Comparison of ENCODE assay signal across 26 mouse cellular contexts in genomic region chr4:150836258-150836657, GRCm38 (mm10).
"Had no signal": no experiment of that assay in that cellular context is flagged by ENCODE, and none has a peak within 500 bp of the region (broad histone marks: within the 10 kb centered on the region; RNA-seq: fewer than 3 reads in every experiment).

No protein-coding gene starts in this region.

- H3K4me3 ChIP-seq: heart, adult 2 months; heart, embryonic 13.5 days; heart, embryonic 15.5 days; hindbrain, embryonic 10.5 days; hindbrain, embryonic 12.5 days; intestine, embryonic 15.5 days; kidney, embryonic 15.5 days; layer of hippocampus, adult 2 months; left cerebral cortex, adult 2 months; limb, embryonic 10.5 days; limb, embryonic 12.5 days; liver, embryonic 13.5 days had no signal

- H3K27ac ChIP-seq: heart, adult 2 months; heart, embryonic 13.5 days; heart, embryonic 15.5 days; hindbrain, embryonic 10.5 days; hindbrain, embryonic 12.5 days; hindbrain, embryonic 14.5 days; intestine, embryonic 15.5 days; kidney, postnatal 0 days; layer of hippocampus, adult 2 months; left cerebral cortex, adult 2 months; limb, embryonic 10.5 days; limb, embryonic 12.5 days; liver, embryonic 13.5 days had no signal

- H3K4me1 ChIP-seq: hindbrain, embryonic 12.5 days; intestine, embryonic 15.5 days; limb, embryonic 10.5 days; limb, embryonic 12.5 days; liver, embryonic 13.5 days had no signal

- H3K4me2 ChIP-seq: heart, embryonic 11.5 days; heart, embryonic 13.5 days; heart, embryonic 15.5 days; hindbrain, embryonic 12.5 days; hindbrain, embryonic 14.5 days; intestine, embryonic 15.5 days; kidney, embryonic 15.5 days; limb, embryonic 12.5 days; liver, embryonic 13.5 days had no signal

- DNase-seq: gastrocnemius, postnatal 10 days; gastrocnemius, postnatal 25 days; heart, adult 2 months; heart, postnatal 14 days; heart, postnatal 4 days; kidney, adult 11 months; kidney, adult 2 months; kidney, adult 9 months; kidney, postnatal 25 days; kidney, postnatal 4 days; liver, embryonic 13.5 days had no signal

- H3K9me3 ChIP-seq: heart, embryonic 13.5 days; heart, embryonic 15.5 days; hindbrain, embryonic 10.5 days; hindbrain, embryonic 12.5 days; intestine, embryonic 15.5 days; kidney, embryonic 15.5 days; limb, embryonic 10.5 days; limb, embryonic 12.5 days; liver, embryonic 13.5 days had no signal

- ATAC-seq: hindbrain, embryonic 16.5 days; inflammation-experienced regulatory T-cells, adult 6 months; intestine, embryonic 15.5 days had no signal

- H3K9ac ChIP-seq: heart, embryonic 13.5 days; heart, embryonic 15.5 days; hindbrain, embryonic 12.5 days; hindbrain, embryonic 14.5 days; intestine, embryonic 15.5 days; kidney, embryonic 15.5 days; limb, embryonic 12.5 days; liver, embryonic 13.5 days had no signal

- H3K36me3 ChIP-seq: heart, embryonic 13.5 days; heart, embryonic 15.5 days; hindbrain, embryonic 10.5 days; hindbrain, embryonic 12.5 days; intestine, embryonic 15.5 days; kidney, embryonic 15.5 days; limb, embryonic 10.5 days; limb, embryonic 12.5 days; liver, embryonic 13.5 days had no signal

- H3K27me3 ChIP-seq: heart, embryonic 13.5 days; heart, embryonic 15.5 days; hindbrain, embryonic 12.5 days; intestine, embryonic 15.5 days; kidney, embryonic 15.5 days; limb, embryonic 12.5 days; liver, embryonic 13.5 days had no signal
